Mouse (Mus musculus) stomach, postnatal 0 days (tissue): ENCODE data around the gene Flnb.

Source experiments
- CTCF ChIP-seq: IDR thresholded peaks from 2 replicates; pipeline ENCODE4 v1.5.1; 2016; ENCODE audit warnings: antibody characterized with exemption, low read depth, mild to moderate bottlenecking, moderate library complexity
- EP300 ChIP-seq: optimal IDR thresholded peaks from 2 replicates; pipeline ENCODE3; 2016; ENCODE audit warnings: antibody characterized with exemption

DNA sequence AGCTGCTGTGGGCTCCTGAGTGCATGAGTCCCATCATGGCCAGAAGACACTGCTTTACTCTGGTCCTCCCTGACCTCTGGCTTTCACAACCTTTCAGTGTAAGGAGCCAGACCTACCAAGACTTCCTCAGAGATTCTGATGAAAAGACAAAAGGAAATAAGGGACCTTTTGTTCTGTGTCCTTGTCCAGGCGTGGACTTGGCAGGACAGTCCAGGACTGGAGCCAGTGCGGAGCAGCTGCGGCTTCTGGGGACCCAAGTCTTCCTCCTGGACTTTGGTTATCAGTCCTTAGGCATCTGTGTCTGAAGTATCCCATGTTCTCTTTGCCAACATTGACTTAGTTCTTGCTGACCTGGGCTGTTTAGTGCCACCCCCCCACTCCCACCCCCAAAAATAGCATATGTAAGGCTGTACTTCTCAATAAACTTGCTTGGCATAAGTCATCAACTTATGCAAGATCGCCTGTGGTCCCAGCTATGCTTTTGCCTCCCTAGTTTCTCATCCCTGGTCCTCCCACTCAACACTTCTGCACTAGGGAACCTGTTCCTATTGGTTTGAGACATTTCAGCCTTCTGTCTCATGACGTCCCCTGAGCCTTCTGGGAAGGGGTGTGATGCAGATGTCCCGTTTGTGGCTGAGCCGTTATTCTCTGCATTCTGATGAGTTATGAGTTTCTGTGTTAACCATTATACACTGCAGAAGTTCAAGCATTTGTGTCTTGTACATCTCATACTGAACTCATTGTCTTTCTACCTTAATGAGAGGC lies 28.3 kb upstream of the Flnb start:
- TF ChIP-seq CTCF (no peak), EP300 (no peak)
